31 mouse cellular contexts compared by ENCODE assay signal in the genomic region with DNA sequence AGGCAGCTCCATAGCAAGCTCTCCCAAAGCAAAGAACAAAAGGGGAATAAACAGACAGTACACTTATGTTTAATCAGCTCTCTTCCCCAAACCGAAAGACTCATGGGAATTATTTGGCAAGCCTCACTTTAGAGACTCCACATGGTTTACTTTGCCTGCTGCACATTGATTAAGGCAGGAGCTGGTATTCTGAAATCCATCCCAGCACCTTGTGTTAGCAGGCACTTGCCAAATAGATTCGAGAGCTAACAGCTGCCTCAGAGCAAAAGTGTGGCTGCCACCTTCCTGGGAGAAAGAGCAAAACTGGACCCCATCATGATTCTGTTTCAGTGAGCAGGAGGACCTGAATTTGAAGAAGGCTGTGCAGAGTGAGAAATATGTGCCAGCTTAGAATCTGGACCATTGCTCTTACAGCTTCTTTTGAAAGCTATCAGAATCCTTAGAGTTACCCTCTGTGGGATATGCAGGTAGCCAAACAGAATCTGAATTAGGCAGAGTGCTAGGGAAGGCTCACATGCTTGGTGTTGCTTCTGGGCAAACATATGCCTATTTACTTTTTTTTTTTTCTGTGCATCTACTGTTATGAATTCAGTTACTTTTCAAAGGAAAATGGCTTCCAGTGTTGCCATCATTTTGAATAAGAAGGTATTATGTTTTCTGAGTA.
A peak's percentile ranks its signal among the peaks of the same experiment; 100 is the strongest.
DNase-seq lines count a peak whose midpoint lies in the region; ATAC-seq lines count a peak whose summit lies in the region.
"Had no signal": no experiment of that assay in that cellular context is flagged by ENCODE, and none has a peak within 500 bp of the region (broad histone marks: within the 10 kb centered on the region; RNA-seq: fewer than 3 reads in every experiment).

No protein-coding gene starts in this region.

- H3K9me3 ChIP-seq in hindbrain, embryonic 14.5 days (ENCODE audit: control insufficient read depth, low read length) = no peaks in the 10 kb centered on the region
- H3K9me3 ChIP-seq in hindbrain, embryonic 13.5 days = no peaks in the 10 kb centered on the region
- H3K9me3 ChIP-seq in midbrain, embryonic 14.5 days (ENCODE audit: control insufficient read depth, low read length) = no peaks in the 10 kb centered on the region
- H3K9me3 ChIP-seq in midbrain, embryonic 16.5 days (replicated peaks; ENCODE audit: control insufficient read depth, low read length, poor library complexity, severe bottlenecking) = no peaks in the 10 kb centered on the region
- H3K9me3 ChIP-seq: embryonic facial prominence, embryonic 13.5 days; heart, embryonic 12.5 days; hindbrain, embryonic 10.5 days; limb, embryonic 13.5 days; liver, embryonic 12.5 days; midbrain, embryonic 12.5 days; neural tube, embryonic 13.5 days had no signal

- whole genome bisulfite sequencing in hindbrain, embryonic 14.5 days = 74% methylated on average over 2 of the region's 2 CpGs
- WGBS in hindbrain, embryonic 13.5 days = 73% methylated on average over 2 of the region's 2 CpGs
- WGBS in midbrain, embryonic 14.5 days = 76% methylated on average over 2 of the region's 2 CpGs
- 67% methylated on average over 2 of the region's 2 CpGs for WGBS in midbrain, embryonic 16.5 days

- H3K27me3 ChIP-seq in hindbrain, embryonic 14.5 days (ENCODE audit: control insufficient read depth, insufficient read depth, low read length) = no peaks in the 10 kb centered on the region
- H3K27me3 ChIP-seq in hindbrain, embryonic 13.5 days = no peaks in the 10 kb centered on the region
- no peaks in the 10 kb centered on the region for H3K27me3 ChIP-seq in midbrain, embryonic 14.5 days (ENCODE audit: control insufficient read depth, insufficient read depth, low read length)
- no peaks in the 10 kb centered on the region for H3K27me3 ChIP-seq in midbrain, embryonic 16.5 days (ENCODE audit: control insufficient read depth, insufficient read depth, low read depth, low read length)
- H3K27me3 ChIP-seq: embryonic facial prominence, embryonic 13.5 days; heart, embryonic 12.5 days; limb, embryonic 13.5 days; liver, embryonic 12.5 days; midbrain, embryonic 12.5 days; neural tube, embryonic 13.5 days had no signal

- no peaks in the 10 kb centered on the region for H3K36me3 ChIP-seq in hindbrain, embryonic 14.5 days (replicated peaks; ENCODE audit: control insufficient read depth, insufficient read depth)
- no peaks in the 10 kb centered on the region for H3K36me3 ChIP-seq in hindbrain, embryonic 13.5 days
- H3K36me3 ChIP-seq in midbrain, embryonic 14.5 days (ENCODE audit: control insufficient read depth, insufficient read depth, low read length) = no peaks in the 10 kb centered on the region
- H3K36me3 ChIP-seq in midbrain, embryonic 16.5 days (ENCODE audit: control insufficient read depth, insufficient read depth, low read length) = no peaks in the 10 kb centered on the region
- H3K36me3 ChIP-seq: embryonic facial prominence, embryonic 13.5 days; heart, embryonic 12.5 days; hindbrain, embryonic 10.5 days; limb, embryonic 13.5 days; liver, embryonic 12.5 days; midbrain, embryonic 12.5 days; neural tube, embryonic 13.5 days had no signal

- peak; percentile 30 to 54 for DNase-seq in cerebellum, postnatal 14 days
- DNase-seq in hindbrain, embryonic 14.5 days (ENCODE audit: low spot score) = no peak
- peak; percentile 35 for DNase-seq in midbrain, embryonic 14.5 days
- DNase-seq in layer of hippocampus, adult 9-11 months = peak; percentile 28
- DNase-seq in adrenal gland, postnatal 36 days = no peak
- DNase-seq: adrenal gland, postnatal 10 days; cerebellum, adult 11-12 months; cerebellum, postnatal 36 days; embryo, embryonic 11 days; gastrocnemius, postnatal 10 days; heart, postnatal 10 days; kidney, adult 18-20 months; lung, adult 18-20 months; lung, postnatal 10 days; right cerebral cortex, adult 18-20 months; thymus, adult 2 months; thymus, postnatal 4 days had no signal

- no peak overlapping the region for H3K9ac ChIP-seq in hindbrain, embryonic 14.5 days
- H3K9ac ChIP-seq in hindbrain, embryonic 13.5 days = no peak overlapping the region
- H3K9ac ChIP-seq in midbrain, embryonic 14.5 days (replicated peaks; ENCODE audit: low read length) = no peak overlapping the region
- no peak overlapping the region for H3K9ac ChIP-seq in midbrain, embryonic 16.5 days (ENCODE audit: low read depth, low read length)
- H3K9ac ChIP-seq: embryonic facial prominence, embryonic 13.5 days; heart, embryonic 12.5 days; limb, embryonic 13.5 days; liver, embryonic 12.5 days; midbrain, embryonic 12.5 days; neural tube, embryonic 13.5 days had no signal

- H3K4me1 ChIP-seq in hindbrain, embryonic 14.5 days (replicated peaks; ENCODE audit: control insufficient read depth, insufficient read depth, low read length) = no peaks in the 10 kb centered on the region
- H3K4me1 ChIP-seq in hindbrain, embryonic 13.5 days (replicated peaks) = peaks cover 10% of the 10 kb centered on the region
- peaks cover 2% of the 10 kb centered on the region; the same call in 1 of the 2 replicates for H3K4me1 ChIP-seq in midbrain, embryonic 14.5 days (ENCODE audit: control insufficient read depth, insufficient read depth, low read length)
- H3K4me1 ChIP-seq in midbrain, embryonic 16.5 days (ENCODE audit: control insufficient read depth, insufficient read depth, low read length) = peaks cover 2% of the 10 kb centered on the region; the same call in 1 of the 2 replicates
- H3K4me1 ChIP-seq: embryonic facial prominence, embryonic 13.5 days; heart, embryonic 12.5 days; hindbrain, embryonic 10.5 days; limb, embryonic 13.5 days; liver, embryonic 12.5 days; midbrain, embryonic 12.5 days; neural tube, embryonic 13.5 days had no signal

- ATAC-seq in cerebellum, adult (ENCODE audit: insufficient number of reproducible peaks, low FRiP score, low TSS enrichment) = no peak
- peak; percentile 37; the same call in 1 of the 2 replicates for ATAC-seq in hindbrain, embryonic 14.5 days (ENCODE audit: low FRiP score)
- ATAC-seq in hindbrain, embryonic 13.5 days (ENCODE audit: low FRiP score) = no peak
- ATAC-seq in midbrain, embryonic 14.5 days (ENCODE audit: low FRiP score, low TSS enrichment) = no peak
- no peak for ATAC-seq in midbrain, embryonic 16.5 days
- ATAC-seq: inflammation-experienced regulatory T-cells, adult 6 months; liver, embryonic 12.5 days had no signal

- no peak overlapping the region for H3K4me2 ChIP-seq in hindbrain, embryonic 14.5 days (replicated peaks)
- no peak overlapping the region for H3K4me2 ChIP-seq in hindbrain, embryonic 13.5 days
- H3K4me2 ChIP-seq in midbrain, embryonic 14.5 days (ENCODE audit: low read length) = no peak overlapping the region
- no peak overlapping the region for H3K4me2 ChIP-seq in midbrain, embryonic 16.5 days (ENCODE audit: low read length)
- H3K4me2 ChIP-seq: embryonic facial prominence, embryonic 13.5 days; heart, embryonic 12.5 days; limb, embryonic 13.5 days; liver, embryonic 12.5 days; midbrain, embryonic 12.5 days; neural tube, embryonic 13.5 days had no signal

- no peak overlapping the region for H3K27ac ChIP-seq in hindbrain, embryonic 14.5 days
- H3K27ac ChIP-seq in hindbrain, embryonic 13.5 days = no peak overlapping the region
- H3K27ac ChIP-seq in midbrain, embryonic 14.5 days (replicated peaks; ENCODE audit: low read depth, low read length) = no peak overlapping the region
- no peak overlapping the region for H3K27ac ChIP-seq in midbrain, embryonic 16.5 days (ENCODE audit: low read length)
- H3K27ac ChIP-seq: embryonic facial prominence, embryonic 13.5 days; hindbrain, embryonic 10.5 days; limb, embryonic 13.5 days; liver, embryonic 12.5 days; midbrain, embryonic 12.5 days; neural tube, embryonic 13.5 days; stomach, postnatal 0 days had no signal

- no peak overlapping the region for H3K4me3 ChIP-seq in hindbrain, embryonic 14.5 days (replicated peaks; ENCODE audit: low read length)
- H3K4me3 ChIP-seq in hindbrain, embryonic 13.5 days = no peak overlapping the region
- no peak overlapping the region for H3K4me3 ChIP-seq in midbrain, embryonic 14.5 days (replicated peaks; ENCODE audit: low read depth, low read length)
- no peak overlapping the region for H3K4me3 ChIP-seq in midbrain, embryonic 16.5 days (ENCODE audit: low read depth, low read length)
- H3K4me3 ChIP-seq: embryonic facial prominence, embryonic 13.5 days; erythroblast, embryonic 14.5 days; heart, embryonic 12.5 days; hindbrain, embryonic 10.5 days; limb, embryonic 13.5 days; liver, embryonic 12.5 days; midbrain, embryonic 12.5 days; myocyte; neural tube, embryonic 13.5 days had no signal

Comparison
In these comparisons a context has a peak if more than half of its experiments do, and no peak if none do; other contexts are left out.
1. DNase-seq: peak in cerebellum, postnatal 14 days (2 of 2), midbrain, embryonic 14.5 days (single experiment) and layer of hippocampus, adult 9-11 months (single experiment); none in hindbrain, embryonic 14.5 days (single experiment) and adrenal gland, postnatal 36 days (0 of 2).